Mouse (Mus musculus) adrenal gland, postnatal 25 days (tissue): Measurements from ENCODE around the gene Prop1. TPM values are rescaled to one million over a fixed set of nuclear protein-coding genes. Genes with fewer than 3 reads are reported as not detected.
A peak's percentile ranks its signal among the peaks of the same experiment; 100 is the strongest.

ENCODE experiments used
- DNase-seq: peaks from one replicate; pipeline ENCODE4 v3.0.0; 2021; ENCODE audit warnings: mixed read lengths
- long read RNA-seq: library from polyadenylated mRNA; stranded (forward); transcript quantifications from one replicate; pipeline ENCODE4 v2.0.0, GENCODE M21; 2021
- total RNA-seq: library from RNA; stranded (reverse); gene quantifications from 2 replicates; pipeline ENCODE4 v1.2.3, GENCODE M21; 2021

The Prop1 gene
- not detected in 2 replicates for total RNA-seq
- long read RNA-seq, partial matches to known transcripts = 0 of 1 reads
- long read RNA-seq, other reads (novel, unspliced or antisense) = 1 of 1 reads

GRCm38 (mm10) chr11:50953665-50954064 is at the start of gene Prop1:
Gene Prop1 (minus strand): TSS chr11:50953765.
- no peak for DNase-seq

- DNase-seq = no peak
Observed at GRCm38 (mm10) chr11:51003296-51003695, 49.7 kb upstream of the Prop1 start, which contains the start of gene Olfr51. Gene Olfr51 (plus strand): TSS chr11:51003596.

- no peak for DNase-seq
Observed at GRCm38 (mm10) chr11:50981667-50982066, 28.1 kb upstream of the Prop1 start, which contains the start of gene Olfr1377. Gene Olfr1377 (plus strand): TSS chr11:50981967.

GRCm38 (mm10) chr11:50977216-50977615 is 23.7 kb upstream of the Prop1 start:
- DNase-seq = peak; percentile 46

- DNase-seq = no peak
Observed at GRCm38 (mm10) chr11:50966230-50966629, 12.7 kb upstream of the Prop1 start, which contains the start of gene Olfr1378. Gene Olfr1378 (plus strand): TSS chr11:50966530.

GRCm38 (mm10) chr11:50964886-50965285 is 11.3 kb upstream of the Prop1 start:
- no peak for DNase-seq

- DNase-seq = peak; percentile 30
Observed at GRCm38 (mm10) chr11:50952290-50952689, 1.3 kb downstream of the Prop1 start.

GRCm38 (mm10) chr11:50943506-50943905 is 10.1 kb downstream of the Prop1 start, which contains the start of gene 4933414I15Rik:
Gene 4933414I15Rik (minus strand): TSS chr11:50943765.
- DNase-seq = no peak

GRCm38 (mm10) chr11:50942386-50942785 is 11.2 kb downstream of the Prop1 start:
- DNase-seq = no peak

GRCm38 (mm10) chr11:50939621-50940366 is 13.8 kb downstream of the Prop1 start:
- no peak for DNase-seq

GRCm38 (mm10) chr11:50938435-50938834 is 15.1 kb downstream of the Prop1 start:
- no peak for DNase-seq

- DNase-seq = no peak
Observed at GRCm38 (mm10) chr11:50932040-50932439, 21.5 kb downstream of the Prop1 start.

- peak; percentile 82 for DNase-seq
Observed at GRCm38 (mm10) chr11:50931451-50931866, 22.1 kb downstream of the Prop1 start, which contains the start of gene Zfp354b. Gene Zfp354b (minus strand): TSS chr11:50931633.

GRCm38 (mm10) chr11:50931021-50931420 is 22.5 kb downstream of the Prop1 start:
- DNase-seq = peak; percentile 7

- no peak for DNase-seq
Observed at GRCm38 (mm10) chr11:50930469-50931014, 23.0 kb downstream of the Prop1 start.

GRCm38 (mm10) chr11:50915671-50916320 is 37.8 kb downstream of the Prop1 start, which contains the start of gene Zfp2:
Gene Zfp2 (minus strand): TSS chr11:50916165.
- peak; percentile 91 for DNase-seq

- no peak for DNase-seq
Observed at GRCm38 (mm10) chr11:50914461-50914860, 39.1 kb downstream of the Prop1 start.

GRCm38 (mm10) chr11:50913301-50913700 is 40.3 kb downstream of the Prop1 start:
- DNase-seq = no peak

GRCm38 (mm10) chr11:50908136-50908535 is 45.4 kb downstream of the Prop1 start:
- DNase-seq = no peak
